8 mouse cellular contexts compared by ENCODE assay signal in the genomic region with DNA sequence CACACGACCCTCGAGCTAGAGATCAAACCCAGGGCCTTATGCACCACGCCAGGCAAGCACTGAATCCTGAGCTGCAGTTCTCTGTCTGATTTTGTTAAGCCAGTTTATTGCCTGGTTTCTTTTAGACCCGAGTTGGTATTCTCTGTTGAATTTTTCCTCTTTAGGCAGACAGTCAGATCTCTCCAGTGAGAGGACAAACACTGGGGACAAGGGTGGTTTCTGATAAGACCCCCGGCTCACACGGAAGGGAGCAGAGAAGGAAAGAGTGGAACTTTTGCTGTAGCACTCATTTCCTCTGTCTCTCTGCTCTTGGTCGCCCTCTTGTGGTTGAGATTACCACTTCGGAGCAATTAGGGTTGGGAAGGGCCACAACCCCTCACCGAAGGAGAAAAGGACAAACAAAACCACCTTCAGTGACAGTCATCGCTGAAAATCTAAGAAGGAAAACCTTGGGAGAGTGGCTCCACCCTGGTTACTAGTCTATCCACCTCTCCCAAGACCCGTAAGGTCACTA. TPM values are rescaled to one million over a fixed set of nuclear protein-coding genes. Genes with fewer than 3 reads are reported as not detected.
DNase-seq lines count a peak whose midpoint lies in the region; ATAC-seq and TF ChIP-seq lines count a peak whose summit lies in the region.

No protein-coding gene starts in this region.

- H3K9ac ChIP-seq in midbrain, embryonic 11.5 days (ENCODE audit: low read length): no peak overlapping the region
- no peak overlapping the region for H3K9ac ChIP-seq in midbrain, embryonic 13.5 days (replicated peaks)
- peak overlapping the region; percentile 12; the same call in 1 of the 2 replicates for H3K9ac ChIP-seq in limb, embryonic 14.5 days (ENCODE audit: low read depth, low read length, severe bottlenecking)

- H3K4me3 ChIP-seq in midbrain, embryonic 11.5 days (ENCODE audit: low read depth, low read length): no peak overlapping the region
- H3K4me3 ChIP-seq in midbrain, embryonic 13.5 days (replicated peaks): no peak overlapping the region
- no peak overlapping the region for H3K4me3 ChIP-seq in limb, embryonic 14.5 days (replicated peaks; ENCODE audit: low read length)

- H3K27ac ChIP-seq in midbrain, embryonic 11.5 days (ENCODE audit: low read depth, low read length): no peak overlapping the region
- no peak overlapping the region for H3K27ac ChIP-seq in midbrain, embryonic 13.5 days
- no peak overlapping the region for H3K27ac ChIP-seq in limb, embryonic 14.5 days (replicated peaks; ENCODE audit: low read depth, low read length)

- intact Hi-C loops in heart, postnatal 36 days (cut with DNase I): no loop called here

- no peaks in the 10 kb centered on the region for H3K36me3 ChIP-seq in midbrain, embryonic 11.5 days (ENCODE audit: control insufficient read depth, insufficient read depth, low read length)
- H3K36me3 ChIP-seq in midbrain, embryonic 13.5 days: no peaks in the 10 kb centered on the region
- no peaks in the 10 kb centered on the region for H3K36me3 ChIP-seq in limb, embryonic 14.5 days (ENCODE audit: control insufficient read depth, insufficient read depth, low read length)

- H3K27me3 ChIP-seq in midbrain, embryonic 11.5 days (ENCODE audit: control insufficient read depth, insufficient read depth, low read length): peaks cover 2% of the 10 kb centered on the region; the same call in 1 of the 2 replicates
- H3K27me3 ChIP-seq in midbrain, embryonic 13.5 days: peaks cover 43% of the 10 kb centered on the region
- H3K27me3 ChIP-seq in limb, embryonic 14.5 days (ENCODE audit: control insufficient read depth, insufficient read depth, low read length): no peaks in the 10 kb centered on the region

- no peaks in the 10 kb centered on the region for H3K9me3 ChIP-seq in midbrain, embryonic 11.5 days (ENCODE audit: control insufficient read depth, low read length)
- H3K9me3 ChIP-seq in midbrain, embryonic 13.5 days: no peaks in the 10 kb centered on the region
- H3K9me3 ChIP-seq in limb, embryonic 14.5 days (ENCODE audit: control insufficient read depth, low read length): no peaks in the 10 kb centered on the region

- peaks cover 5% of the 10 kb centered on the region for H3K4me1 ChIP-seq in midbrain, embryonic 11.5 days (ENCODE audit: control insufficient read depth, insufficient read depth, low read length)
- no peaks in the 10 kb centered on the region for H3K4me1 ChIP-seq in midbrain, embryonic 13.5 days (replicated peaks)
- no peaks in the 10 kb centered on the region for H3K4me1 ChIP-seq in limb, embryonic 14.5 days (ENCODE audit: control insufficient read depth, insufficient read depth, low read length)

- DNase-seq in midbrain, embryonic 11.5 days (ENCODE audit: low spot score, missing footprints): peak; percentile 95
- peak; percentile 64 for DNase-seq in R1 (ENCODE audit: low read depth, low spot score)
- DNase-seq in embryo, embryonic 9.5 days (ENCODE audit: extremely low spot score): peak; percentile 78
- DNase-seq in heart, postnatal 36 days: peak; percentile 58 to 69
- DNase-seq in limb, embryonic 14.5 days (ENCODE audit: low spot score): peak; percentile 53
- DNase-seq in naive thymus-derived CD4-positive, alpha-beta T cell, adult 2 months (ENCODE audit: low read depth): peak; percentile 69
- DNase-seq in thymus, postnatal 36 days: peak; percentile 46 to 60

- 0 out of 2 replicates have a peak, but pooled peaks have one; percentile 20 for ATAC-seq in midbrain, embryonic 11.5 days (ENCODE audit: low FRiP score)
- no peak for ATAC-seq in midbrain, embryonic 13.5 days
- ATAC-seq in limb, embryonic 14.5 days (ENCODE audit: low FRiP score, low read depth): 0 out of 2 replicates have a peak, but pooled peaks have one; percentile 30

- no peak for TF ChIP-seq POLR2A in limb, embryonic 14.5 days (IDR thresholded peaks at IDR 0.05; ENCODE audit: borderline replicate concordance, extremely low read depth, insufficient read depth, insufficient read length)

- H3K4me2 ChIP-seq in midbrain, embryonic 11.5 days: no peak overlapping the region
- no peak overlapping the region for H3K4me2 ChIP-seq in midbrain, embryonic 13.5 days (replicated peaks)
- H3K4me2 ChIP-seq in limb, embryonic 14.5 days (replicated peaks; ENCODE audit: low read depth, low read length, severe bottlenecking): no peak overlapping the region

- WGBS in midbrain, embryonic 11.5 days: 6% methylated on average over 11 of the region's 11 CpGs
- WGBS in midbrain, embryonic 13.5 days: 8% methylated on average over 11 of the region's 11 CpGs
- WGBS in limb, embryonic 14.5 days: 12% methylated on average over 11 of the region's 11 CpGs

RNA-seq across cellular contexts. Expression of a gene that starts 7.4 kb away (rescaled TPM):
- not detected in 2 replicates for polyA plus RNA-seq in midbrain, embryonic 11.5 days (2014; fragmentation: Nextera tagmentation; extraction: Ambion mirVana)
- polyA plus RNA-seq in midbrain, embryonic 13.5 days (2015; fragmentation: Nextera tagmentation; extraction: Ambion mirVana): not detected in 2 replicates
- total RNA-seq in heart, postnatal 36 days (2021): not detected
- polyA plus RNA-seq in limb, embryonic 14.5 days (2012; rRNA removed): 0.05 TPM in 2 replicates
- polyA plus RNA-seq in limb, embryonic 14.5 days (2014; fragmentation: Nextera tagmentation; extraction: Ambion mirVana): not detected in 2 replicates

RNA-seq across cellular contexts. Expression of a gene that starts 12.2 kb away (rescaled TPM):
- 0.18 TPM in 1 of 2 replicates, not detected in the other for polyA plus RNA-seq in midbrain, embryonic 11.5 days (2014; fragmentation: Nextera tagmentation; extraction: Ambion mirVana)
- polyA plus RNA-seq in midbrain, embryonic 13.5 days (2015; fragmentation: Nextera tagmentation; extraction: Ambion mirVana): 0.17 and 0.21 TPM in 2 replicates
- total RNA-seq in heart, postnatal 36 days (2021): not detected
- polyA plus RNA-seq in limb, embryonic 14.5 days (2012; rRNA removed): not detected in 2 replicates
- not detected in 2 replicates for polyA plus RNA-seq in limb, embryonic 14.5 days (2014; fragmentation: Nextera tagmentation; extraction: Ambion mirVana)

RNA-seq across cellular contexts. Expression of a gene that starts 25.4 kb away (rescaled TPM):
- 49.0 and 56.9 TPM in 2 replicates for polyA plus RNA-seq in midbrain, embryonic 11.5 days (2014; fragmentation: Nextera tagmentation; extraction: Ambion mirVana)
- 61.7 and 64.4 TPM in 2 replicates for polyA plus RNA-seq in midbrain, embryonic 13.5 days (2015; fragmentation: Nextera tagmentation; extraction: Ambion mirVana)
- total RNA-seq in heart, postnatal 36 days (2021): 10 to 100 TPM; 83.1 to 86.0 TPM
- 77.4 and 108 TPM in 2 replicates for polyA plus RNA-seq in limb, embryonic 14.5 days (2012; rRNA removed)
- 90.2 and 90.4 TPM in 2 replicates for polyA plus RNA-seq in limb, embryonic 14.5 days (2014; fragmentation: Nextera tagmentation; extraction: Ambion mirVana)

RNA-seq across cellular contexts. Expression of a gene that starts 39.2 kb away (rescaled TPM):
- 0.25 and 0.26 TPM in 2 replicates for polyA plus RNA-seq in midbrain, embryonic 11.5 days (2014; fragmentation: Nextera tagmentation; extraction: Ambion mirVana)
- 0.32 and 0.46 TPM in 2 replicates for polyA plus RNA-seq in midbrain, embryonic 13.5 days (2015; fragmentation: Nextera tagmentation; extraction: Ambion mirVana)
- not detected for total RNA-seq in heart, postnatal 36 days (2021)
- 0.70 and 1.1 TPM in 2 replicates for polyA plus RNA-seq in limb, embryonic 14.5 days (2012; rRNA removed)
- polyA plus RNA-seq in limb, embryonic 14.5 days (2014; fragmentation: Nextera tagmentation; extraction: Ambion mirVana): 0.80 and 1.4 TPM in 2 replicates

RNA-seq across cellular contexts. Expression of a gene that starts 44.6 kb away (rescaled TPM):
- polyA plus RNA-seq in midbrain, embryonic 11.5 days (2014; fragmentation: Nextera tagmentation; extraction: Ambion mirVana): 31.8 and 36.1 TPM in 2 replicates
- polyA plus RNA-seq in midbrain, embryonic 13.5 days (2015; fragmentation: Nextera tagmentation; extraction: Ambion mirVana): 85.3 and 88.1 TPM in 2 replicates
- 10 to 100 TPM; 19.7 to 20.6 TPM for total RNA-seq in heart, postnatal 36 days (2021)
- polyA plus RNA-seq in limb, embryonic 14.5 days (2012; rRNA removed): 37.6 and 38.7 TPM in 2 replicates
- polyA plus RNA-seq in limb, embryonic 14.5 days (2014; fragmentation: Nextera tagmentation; extraction: Ambion mirVana): 57.5 and 59.9 TPM in 2 replicates
